Mouse (Mus musculus) ES-CJ7 (cell line): ENCODE measurements around the gene Irf2.

Source experiments
- DNase-seq: peaks from one replicate; pipeline ENCODE4 v3.0.0; 2011; ENCODE audit warnings: low read depth, low spot score

Gene Irf2

GRCm38 (mm10) chr8:46842676-46843181, 103.2 kb downstream of the Irf2 start:
- no peak for DNase-seq

DNA sequence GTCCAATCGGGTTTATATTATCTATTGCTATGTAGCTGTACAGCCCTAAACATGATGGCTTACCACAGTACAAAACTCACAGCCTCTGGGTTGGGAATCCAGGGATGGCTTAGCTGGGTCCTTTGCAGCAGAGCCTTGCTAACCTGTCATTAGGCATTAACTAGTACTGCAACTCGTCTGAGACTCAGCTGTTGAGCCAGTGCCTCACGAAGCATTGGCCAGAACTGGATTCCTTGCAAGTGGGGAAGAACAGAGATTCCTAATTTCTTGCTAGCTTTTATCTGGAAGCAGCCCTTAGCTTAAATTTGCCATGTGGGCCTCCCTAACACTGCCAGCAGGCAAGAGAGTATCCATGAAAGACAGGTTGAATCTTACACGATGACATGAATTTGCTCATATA, 104.3 kb downstream of the Irf2 start:
- DNase-seq = no peak

GRCm38 (mm10) chr8:46844371-46844973, 104.9 kb downstream of the Irf2 start:
- no peak for DNase-seq

DNA sequence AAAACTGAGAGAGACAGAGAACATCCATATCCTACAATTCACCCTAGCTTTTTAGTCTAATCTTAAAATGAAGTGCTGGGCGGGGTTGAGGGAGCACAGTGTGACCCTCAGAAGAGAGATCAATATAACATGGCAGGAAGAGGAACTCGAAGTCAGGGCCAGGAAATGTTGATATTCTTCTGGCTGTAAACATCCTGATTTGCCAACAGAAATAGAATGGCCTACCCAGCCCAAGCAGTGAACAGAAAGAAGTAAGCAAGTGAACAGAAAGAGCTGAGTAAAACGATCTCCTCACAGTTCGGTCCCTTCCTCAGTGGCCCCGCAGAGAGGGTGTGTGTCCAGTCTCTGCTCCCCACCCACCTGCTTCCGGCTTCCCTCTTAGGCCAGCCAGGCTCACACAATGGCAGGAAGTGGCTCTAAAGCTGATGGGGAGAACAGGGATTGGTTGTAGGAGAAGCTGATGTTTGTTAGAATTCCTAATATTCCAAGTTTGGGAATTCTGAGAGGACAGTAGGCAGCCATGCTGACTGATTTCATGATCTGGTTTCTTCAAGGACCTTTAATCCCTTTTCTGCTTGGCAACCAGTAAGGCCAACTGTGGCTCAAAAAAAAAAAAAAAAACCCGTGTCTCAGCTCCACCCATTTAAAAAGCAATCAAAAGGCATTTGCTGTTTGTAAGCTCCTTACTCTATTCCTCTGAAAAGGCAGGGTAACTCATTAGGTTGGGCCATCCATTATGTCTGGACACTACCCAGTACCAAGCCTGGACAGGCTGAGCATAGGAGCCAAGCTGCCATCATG, 105.6 kb downstream of the Irf2 start:
- peak; percentile 14 for DNase-seq

- DNase-seq = no peak
Observed at GRCm38 (mm10) chr8:46845891-46846290, 106.4 kb downstream of the Irf2 start.

DNA sequence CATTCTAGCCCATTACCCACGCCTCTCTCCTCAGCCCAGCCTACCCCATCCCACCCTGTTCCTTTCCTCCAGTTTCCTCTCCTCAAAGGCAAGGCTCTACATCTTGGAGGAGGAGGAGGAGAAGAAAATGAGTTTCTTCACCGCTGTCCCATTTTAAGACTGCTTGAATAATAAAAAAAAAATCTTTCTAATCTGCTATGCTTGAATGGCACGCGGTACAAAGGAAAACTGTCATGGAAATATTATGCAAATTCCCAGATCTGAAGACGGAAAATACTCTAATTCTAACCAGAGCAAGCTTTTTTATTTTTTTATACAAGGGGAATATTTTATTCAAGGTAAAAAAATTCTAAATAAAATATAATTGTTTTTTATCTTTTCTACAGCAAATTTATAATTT, 107.4 kb downstream of the Irf2 start:
- DNase-seq = no peak

- no peak for DNase-seq
Observed at GRCm38 (mm10) chr8:46848011-46848641, 108.6 kb downstream of the Irf2 start.

GRCm38 (mm10) chr8:46848931-46849330, 109.4 kb downstream of the Irf2 start:
- DNase-seq = no peak

- DNase-seq = no peak
Observed at GRCm38 (mm10) chr8:46849458-46849857, 109.9 kb downstream of the Irf2 start.

GRCm38 (mm10) chr8:46850258-46850897, 110.8 kb downstream of the Irf2 start:
- DNase-seq = no peak

DNA sequence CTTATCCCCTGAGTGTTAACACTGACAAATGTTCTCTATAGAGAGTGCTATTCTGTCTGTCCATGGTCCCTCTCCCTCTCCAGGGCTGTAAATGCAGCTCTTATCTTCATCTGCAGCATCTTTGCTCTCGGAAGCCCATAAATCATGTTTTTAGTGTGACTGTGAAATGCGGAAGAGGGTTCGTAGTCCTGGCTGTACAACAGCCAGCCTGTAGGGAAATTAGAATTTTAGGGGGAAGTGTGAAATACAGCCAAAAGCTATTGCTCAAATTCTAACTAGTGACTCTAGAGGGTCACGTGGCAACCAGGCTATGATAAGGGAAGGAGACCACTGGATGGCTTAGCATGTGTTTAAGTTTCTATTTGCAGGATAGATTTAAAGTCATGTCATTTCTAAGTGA, 112.0 kb downstream of the Irf2 start:
- no peak for DNase-seq

- DNase-seq = no peak
Observed at GRCm38 (mm10) chr8:46852377-46852776, 112.8 kb downstream of the Irf2 start.

- no peak for DNase-seq
Observed at GRCm38 (mm10) chr8:46859164-46859846, 119.8 kb downstream of the Irf2 start.

GRCm38 (mm10) chr8:46859847-46860167, 120.3 kb downstream of the Irf2 start:
- no peak for DNase-seq

GRCm38 (mm10) chr8:46862508-46862907, 123.0 kb downstream of the Irf2 start:
- DNase-seq = no peak

DNA sequence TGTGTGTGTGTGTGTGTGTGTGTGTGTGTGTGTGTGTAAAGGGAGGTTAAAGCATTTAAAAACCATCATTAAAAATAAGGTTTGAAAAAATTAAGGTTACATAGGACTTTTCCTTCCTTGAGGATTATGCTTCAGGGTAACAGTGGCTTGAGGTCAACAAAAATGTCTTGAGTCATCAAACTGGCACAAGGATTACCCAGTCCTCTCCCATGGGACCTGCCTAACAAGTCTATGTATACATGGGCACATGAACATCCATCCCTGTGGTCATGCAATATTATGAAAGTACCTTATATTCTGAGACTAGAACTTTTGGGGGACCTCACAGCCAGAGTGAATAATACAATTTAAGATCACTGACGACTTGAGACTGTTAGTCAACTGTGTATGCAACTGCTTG, 125.9 kb downstream of the Irf2 start:
- DNase-seq = no peak

- DNase-seq = no peak
Observed at GRCm38 (mm10) chr8:46867440-46867839, 127.9 kb downstream of the Irf2 start.

- DNase-seq = no peak
Observed at GRCm38 (mm10) chr8:46868346-46869065, 129.0 kb downstream of the Irf2 start.

GRCm38 (mm10) chr8:46869521-46869925, 130.0 kb downstream of the Irf2 start:
- no peak for DNase-seq

- no peak for DNase-seq
Observed at GRCm38 (mm10) chr8:46871086-46871485, 131.6 kb downstream of the Irf2 start.
